Mouse (Mus musculus) layer of hippocampus, adult 11-12 months (tissue): ENCODE data around the gene Olfr1418.
"Not testable (repeated sequence)": the region's sequence is repeated elsewhere in the genome, so short reads cannot be mapped to it uniquely, and the experiment has no call there.

Experiments
- DNase-seq: peaks from one replicate; pipeline ENCODE4 v3.0.0; 2022; ENCODE audit warnings: low spot score

Olfr1418 gene

DNA sequence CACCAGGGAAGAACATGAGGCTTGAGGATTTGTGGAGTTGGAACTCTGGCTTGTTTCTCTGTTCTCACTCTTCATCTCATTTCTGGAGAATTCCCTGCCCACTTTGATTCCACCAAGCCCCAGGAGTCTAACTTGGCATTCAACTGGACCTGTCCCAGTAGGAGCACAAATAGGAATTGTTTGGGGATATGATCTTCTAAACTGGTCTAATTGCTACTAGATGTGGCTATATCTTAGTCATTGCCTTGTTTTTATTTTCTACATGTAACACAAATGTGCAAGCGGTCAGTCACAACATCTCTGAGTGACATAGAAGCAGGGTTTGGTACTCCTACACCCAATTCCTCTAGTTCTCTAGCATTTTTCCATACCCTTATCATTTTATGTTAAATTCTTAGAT is at the start of gene Olfr1418:
Olfr1418 (minus strand) TSS at position 101 of the 400 bp plus-strand sequence.
- DNase-seq = no peak

DNA sequence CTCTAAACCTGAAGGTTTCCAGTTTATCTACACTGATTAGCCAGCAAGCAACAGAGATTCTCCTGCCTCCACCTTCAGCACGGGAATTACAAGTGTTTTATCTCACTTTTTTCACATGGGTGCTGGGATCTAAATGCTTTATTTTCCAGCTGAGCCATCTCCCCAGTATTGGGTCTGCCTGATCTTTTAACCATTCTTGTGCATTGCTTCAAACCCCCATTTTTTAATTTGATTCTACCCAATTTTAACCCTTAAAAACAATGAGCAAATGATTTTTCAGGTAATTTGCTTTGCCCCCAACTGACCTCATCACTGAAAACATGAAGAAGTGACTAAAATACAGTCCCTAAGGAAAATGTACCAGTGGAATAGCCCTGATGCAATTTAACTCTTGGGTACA is 25.4 kb upstream of the Olfr1418 start, which contains the start of gene Olfr1420:
Olfr1420 (plus strand) TSS at position 301 of the 400 bp plus-strand sequence.
- DNase-seq = no peak

DNA sequence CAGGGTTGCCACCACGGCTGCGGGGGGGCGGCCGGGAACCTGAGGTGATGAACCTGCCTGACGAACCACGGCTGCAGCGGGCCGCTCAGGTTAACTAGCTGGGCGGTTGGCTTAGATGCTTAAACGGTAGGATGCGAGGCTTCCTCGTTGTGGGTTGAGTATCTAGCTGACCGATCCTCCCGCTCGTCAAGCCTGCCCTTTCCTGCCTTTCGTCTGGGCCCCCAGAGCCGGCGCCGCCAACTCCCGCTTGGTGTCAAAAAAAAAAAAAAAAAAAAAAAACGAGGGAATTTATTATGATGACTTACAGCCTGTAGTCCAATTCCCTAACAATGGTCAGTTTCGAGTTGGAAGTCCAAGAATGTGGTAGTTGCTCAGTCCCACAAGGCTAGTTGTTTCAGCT is 17.5 kb upstream of the Olfr1418 start:
- DNase-seq = not testable (repeated sequence)

DNA sequence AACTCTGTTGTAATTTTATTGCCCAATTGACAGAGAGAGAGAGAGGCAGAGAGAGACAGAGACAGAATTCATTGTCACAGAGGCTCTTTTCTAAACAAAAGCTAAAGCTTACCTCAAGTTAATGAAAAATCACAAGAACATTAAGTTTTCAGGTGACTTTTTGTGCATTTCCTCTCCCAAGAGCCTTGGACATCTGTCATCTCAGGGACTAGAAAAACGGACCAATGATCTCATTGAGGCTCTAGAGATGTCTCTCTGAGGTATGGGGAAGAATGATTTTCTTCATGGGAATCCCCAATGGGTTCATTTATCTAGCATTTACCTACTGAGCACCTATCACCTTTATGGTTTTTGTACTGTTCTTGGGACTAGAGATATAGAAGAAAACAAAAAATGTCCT is 14.1 kb upstream of the Olfr1418 start, which contains the start of gene Olfr1419:
Olfr1419 (minus strand) TSS at position 101 of the 400 bp plus-strand sequence.
- DNase-seq = no peak

- DNase-seq = no peak
Observed at GRCm38 (mm10) chr19:11867837-11868236, 7.0 kb upstream of the Olfr1418 start.

GRCm38 (mm10) chr19:11856506-11856905 is 4.4 kb downstream of the Olfr1418 start:
- no peak for DNase-seq

DNA sequence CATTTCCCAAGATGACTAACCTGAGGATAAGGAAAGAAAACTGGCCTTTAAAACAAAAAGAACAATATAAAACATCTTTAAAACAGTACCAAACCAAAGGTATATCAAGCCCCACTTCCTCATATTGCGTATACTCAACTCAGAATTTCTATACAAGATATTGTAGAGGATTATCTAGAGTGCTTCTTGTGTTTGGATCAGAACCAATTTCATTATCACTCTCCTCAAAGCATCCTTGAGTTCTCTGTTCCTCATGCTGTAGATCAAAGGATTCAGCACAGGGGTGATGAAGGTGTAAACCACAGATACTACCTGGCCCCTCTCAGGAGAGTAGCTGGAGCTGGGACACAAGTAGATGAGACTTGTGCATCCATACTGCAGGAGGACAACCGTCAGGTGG is 6.0 kb downstream of the Olfr1418 start:
- DNase-seq = no peak

DNA sequence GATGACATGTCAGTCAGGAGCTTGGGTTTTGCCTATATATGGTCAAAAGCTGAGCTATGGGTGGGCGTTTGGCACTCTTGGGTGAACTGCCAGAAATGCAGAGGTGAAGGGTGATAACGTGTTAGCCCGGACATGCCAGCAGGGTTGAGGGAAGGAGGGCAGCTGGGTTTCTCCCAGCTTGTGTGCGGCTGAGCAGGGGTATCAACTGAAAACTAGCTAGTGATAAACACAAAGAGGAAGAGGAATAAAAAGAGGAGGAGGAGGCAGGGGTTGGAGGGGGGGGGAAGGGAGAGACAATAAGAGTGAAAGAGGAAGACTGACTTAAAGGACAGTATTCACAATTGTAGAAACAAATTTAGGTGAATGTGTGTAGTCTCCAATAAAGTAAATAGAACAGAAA is 8.2 kb downstream of the Olfr1418 start:
- DNase-seq = no peak

DNA sequence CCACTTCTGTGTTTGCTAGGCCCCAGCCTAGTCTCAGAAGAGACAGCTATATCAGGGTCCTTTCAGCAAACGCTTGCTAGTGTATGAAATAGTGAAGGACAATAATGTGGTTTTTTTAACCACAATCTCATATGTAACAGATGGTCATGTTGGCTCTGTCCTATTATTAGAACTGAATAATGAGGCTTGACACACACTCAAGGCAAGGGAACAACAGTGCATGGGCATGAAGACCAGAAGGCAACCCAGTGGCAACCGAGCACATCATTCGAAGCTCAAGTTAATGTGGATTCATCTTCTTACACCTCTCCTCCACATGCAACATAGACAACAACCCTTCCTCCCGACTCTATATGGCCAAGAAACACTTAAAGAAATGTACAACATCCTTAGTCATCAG is 14.5 kb downstream of the Olfr1418 start:
- no peak for DNase-seq

GRCm38 (mm10) chr19:11839119-11839518 is 21.7 kb downstream of the Olfr1418 start, which contains the start of gene Olfr1417:
Gene Olfr1417 (minus strand): TSS chr19:11839219.
- DNase-seq = no peak

DNA sequence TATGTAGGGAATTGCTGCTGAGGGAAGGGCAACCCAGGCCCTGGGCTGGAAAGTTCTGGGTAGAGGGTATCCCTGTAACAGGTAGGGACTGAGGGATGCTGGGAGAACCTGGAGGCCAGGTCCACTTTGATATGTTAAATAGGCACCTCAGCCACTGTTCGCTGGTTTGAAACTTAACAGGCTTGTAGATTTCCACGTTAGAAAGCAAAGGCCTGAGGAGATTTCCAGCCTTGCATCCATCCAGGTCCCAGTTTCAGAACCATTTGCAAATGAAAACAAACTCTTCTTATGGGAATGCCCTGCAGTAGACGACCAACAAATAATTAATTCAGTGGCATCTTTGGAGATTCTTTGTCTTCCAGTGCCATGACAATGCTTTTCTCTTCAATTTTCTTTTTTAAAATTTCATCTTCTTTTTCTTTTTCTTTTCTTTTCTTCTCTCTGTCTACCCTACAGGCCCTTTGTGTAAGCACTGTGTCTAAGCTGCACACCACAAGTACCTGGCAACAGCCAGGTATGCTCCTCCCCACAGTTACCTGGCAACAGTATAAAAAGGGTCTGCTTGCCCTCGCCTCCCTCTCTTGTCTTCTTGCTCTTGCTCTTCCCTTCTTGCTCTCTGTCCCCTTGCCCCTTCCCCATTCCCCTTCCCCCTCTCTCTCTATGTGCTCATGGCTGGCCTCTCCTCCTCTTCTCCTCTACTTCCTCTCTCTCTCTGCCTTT is 37.4 kb downstream of the Olfr1418 start:
- no peak for DNase-seq

- DNase-seq = no peak
Observed at GRCm38 (mm10) chr19:11820211-11820610, 40.7 kb downstream of the Olfr1418 start.

DNA sequence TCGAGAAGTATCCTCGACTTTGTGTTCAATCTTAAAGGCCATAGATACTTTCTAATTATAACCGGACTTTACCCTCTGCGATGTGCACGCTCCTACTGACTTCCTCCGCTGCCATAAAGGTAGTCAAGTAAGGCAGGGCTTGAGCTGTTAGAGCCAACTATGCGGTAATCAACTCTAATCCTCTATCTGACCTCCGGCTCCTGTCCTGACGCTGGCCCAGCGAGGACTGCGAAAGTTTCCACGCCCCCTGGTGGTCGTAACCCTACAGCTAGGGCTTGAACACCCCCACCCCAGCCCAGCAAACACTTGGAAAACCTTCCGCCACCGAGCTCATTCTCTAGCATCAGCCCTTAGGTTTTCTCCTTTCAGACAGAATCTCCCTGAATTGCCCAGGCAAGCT is 41.1 kb downstream of the Olfr1418 start:
- DNase-seq = peak; percentile 69

DNA sequence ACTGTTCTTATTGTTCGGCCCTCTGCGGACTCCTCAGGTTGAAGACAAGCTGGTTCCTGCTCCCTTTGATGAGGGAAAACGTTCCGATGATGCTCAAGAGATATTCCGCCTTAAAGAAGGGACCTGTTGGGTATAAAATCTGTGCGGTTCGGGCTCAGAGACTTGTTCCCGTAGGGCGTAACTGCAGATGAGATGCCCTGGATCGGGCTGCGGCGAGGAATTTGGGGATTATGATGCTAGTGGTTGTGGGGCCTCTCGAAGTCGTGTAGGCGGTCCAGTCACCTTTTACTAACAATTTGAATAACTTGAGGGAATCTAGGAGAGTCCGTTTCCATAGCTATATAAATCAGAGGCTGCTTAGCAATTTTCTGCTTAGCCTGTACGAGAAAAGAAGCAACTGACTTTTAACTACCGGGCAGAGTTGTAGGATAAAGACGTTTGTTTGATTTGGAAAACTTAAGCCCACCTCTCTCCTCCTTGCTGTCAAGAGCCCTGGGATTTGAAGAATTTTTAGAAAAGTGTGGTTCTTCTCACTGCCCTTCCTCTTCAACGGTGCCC is 41.6 kb downstream of the Olfr1418 start, which contains the start of gene Stx3:
Stx3 (minus strand) TSS at position 261 of the 558 bp plus-strand sequence.
- no peak for DNase-seq

- peak; percentile 39 for DNase-seq
Observed at GRCm38 (mm10) chr19:11818199-11819142, 42.4 kb downstream of the Olfr1418 start.

DNA sequence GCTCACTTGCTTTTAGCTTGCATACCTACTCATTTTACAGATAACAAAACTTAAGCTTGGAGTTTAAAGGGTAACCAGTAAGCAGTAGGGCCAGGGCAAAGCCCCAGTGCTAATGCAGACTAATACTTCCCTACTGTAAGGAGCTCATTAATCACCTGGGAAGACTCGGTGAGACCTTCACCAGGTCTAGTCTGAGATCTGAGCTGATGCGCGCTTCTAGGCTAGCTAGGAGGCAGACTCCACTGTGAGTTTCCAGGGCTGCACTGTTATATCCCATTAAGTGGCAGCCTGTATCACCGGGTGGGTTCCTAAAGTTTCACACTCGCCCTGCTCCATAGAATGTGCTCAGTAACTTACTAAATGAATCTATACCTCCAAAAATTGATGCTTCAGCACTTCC is 43.3 kb downstream of the Olfr1418 start:
- no peak for DNase-seq

DNA sequence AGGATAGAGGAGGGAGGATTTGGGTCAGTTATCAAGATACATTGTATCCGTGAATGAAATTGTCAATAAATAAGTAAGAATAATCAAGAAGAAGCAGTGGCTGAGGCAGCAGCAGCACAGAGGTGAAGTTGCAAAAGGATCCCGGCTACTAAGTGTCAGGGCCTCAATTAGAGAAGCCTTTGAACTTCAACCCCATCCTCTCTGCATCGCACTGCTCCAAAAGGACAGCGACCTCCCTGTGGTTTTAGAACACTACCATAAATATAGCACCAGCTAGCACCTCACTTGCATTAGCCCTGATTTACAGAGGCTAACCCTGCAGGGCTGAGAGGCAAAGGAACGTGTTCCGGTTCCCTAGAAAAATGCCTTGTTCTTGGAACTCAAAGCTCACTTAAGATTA is 44.2 kb downstream of the Olfr1418 start:
- no peak for DNase-seq

DNA sequence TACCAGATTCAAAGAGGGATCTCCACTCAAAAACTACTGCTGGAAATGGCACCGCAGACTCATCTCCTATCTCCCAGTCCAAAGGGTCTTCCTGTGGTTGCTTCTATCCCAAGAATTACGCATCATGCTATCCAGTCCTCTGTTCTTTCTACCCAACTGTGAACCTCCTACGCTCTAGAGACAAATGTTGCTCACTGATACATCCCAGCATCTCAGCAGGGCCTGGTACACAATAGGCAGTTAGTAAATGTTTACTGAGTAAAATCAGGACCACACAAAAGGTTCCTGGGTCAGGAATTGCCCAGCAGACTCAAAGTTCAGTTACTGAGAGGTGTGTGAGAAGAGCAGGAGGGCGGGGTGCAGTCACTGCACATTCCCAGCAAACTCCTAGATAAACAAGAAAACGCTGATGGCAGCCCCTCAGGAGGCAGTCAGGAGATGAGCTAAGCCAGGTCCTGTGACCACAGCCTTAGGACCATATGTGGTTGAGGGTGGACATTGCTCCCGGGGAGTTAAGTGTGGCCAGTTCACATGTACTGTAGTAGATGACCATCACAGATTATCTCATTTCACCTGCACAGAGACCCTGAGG is 46.0 kb downstream of the Olfr1418 start:
- no peak for DNase-seq

- DNase-seq = no peak
Observed at GRCm38 (mm10) chr19:11813649-11814048, 47.2 kb downstream of the Olfr1418 start.

DNA sequence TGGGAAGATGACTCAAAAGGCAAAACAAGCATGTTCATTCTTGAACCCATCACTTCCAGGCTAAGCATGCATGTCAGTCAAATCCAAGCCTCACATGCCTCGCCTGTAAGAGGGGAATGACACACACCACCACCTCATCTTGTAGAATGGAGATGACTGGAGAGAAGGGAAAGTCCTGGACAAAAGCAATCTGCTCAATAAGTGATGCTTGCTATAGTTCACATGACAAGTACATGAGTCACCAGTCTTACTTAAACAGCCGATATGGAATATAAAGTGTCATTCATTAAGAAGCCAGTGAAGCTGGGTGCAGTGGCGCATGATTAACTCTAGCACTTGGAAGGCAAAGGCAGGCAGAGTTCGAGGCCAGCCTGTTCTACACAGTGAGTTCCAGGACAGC is 47.7 kb downstream of the Olfr1418 start:
- DNase-seq = no peak

DNA sequence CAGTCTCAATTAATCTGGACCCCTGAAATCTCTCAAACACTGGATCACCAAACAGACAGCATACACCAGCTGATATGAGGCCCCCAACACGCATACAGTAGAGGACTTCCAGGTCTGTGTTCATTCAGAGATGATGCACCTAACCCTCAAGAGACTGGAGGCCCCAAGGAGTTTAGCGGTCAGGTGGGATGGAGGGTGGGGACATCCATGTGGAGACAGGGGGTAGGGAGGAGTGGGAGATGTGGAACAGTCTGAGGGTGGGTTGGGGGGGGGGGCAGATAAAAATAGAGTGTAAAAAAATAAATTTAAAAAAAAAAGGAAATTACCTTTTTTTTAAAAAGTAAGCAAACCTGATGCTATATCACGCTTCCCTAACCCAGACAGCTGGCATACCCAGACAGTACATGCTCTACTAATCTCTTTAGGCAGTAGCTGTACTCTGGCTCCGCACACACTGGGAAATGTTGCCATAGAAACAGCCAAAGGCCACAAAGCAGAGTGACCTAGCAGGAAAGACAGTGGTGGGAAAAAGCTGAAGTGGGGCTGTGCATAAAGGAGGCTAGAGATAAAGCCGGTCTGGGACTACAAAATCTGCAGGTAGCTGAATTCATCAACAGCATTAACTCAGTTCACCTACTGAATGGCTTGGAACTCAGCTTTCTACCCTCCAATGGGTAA is 49.0 kb downstream of the Olfr1418 start:
- DNase-seq = no peak
